Mouse (Mus musculus) gonadal fat pad, adult 2 months (tissue): Measurements from ENCODE around the gene 8030474K03Rik. TPM values are rescaled to one million over a fixed set of nuclear protein-coding genes. Genes with fewer than 3 reads are reported as not detected.
"Not testable (repeated sequence)": the region's sequence is repeated elsewhere in the genome, so short reads cannot be mapped to it uniquely, and the experiment has no call there.

Experiments
- DNase-seq: peaks from one replicate; pipeline ENCODE4 v3.0.0-alpha.2; 2012; ENCODE audit warnings: low read depth
- polyA plus RNA-seq: library from polyadenylated mRNA; depleted of rRNA; stranded (reverse); fragments of >200 nt; gene quantifications from 2 replicates; pipeline ENCODE4 v1.2.3, GENCODE M21; 2012; rRNA removed

The 8030474K03Rik gene
- polyA plus RNA-seq, result 0.07 TPM in 1 of 2 replicates, not detected in the other

DNA sequence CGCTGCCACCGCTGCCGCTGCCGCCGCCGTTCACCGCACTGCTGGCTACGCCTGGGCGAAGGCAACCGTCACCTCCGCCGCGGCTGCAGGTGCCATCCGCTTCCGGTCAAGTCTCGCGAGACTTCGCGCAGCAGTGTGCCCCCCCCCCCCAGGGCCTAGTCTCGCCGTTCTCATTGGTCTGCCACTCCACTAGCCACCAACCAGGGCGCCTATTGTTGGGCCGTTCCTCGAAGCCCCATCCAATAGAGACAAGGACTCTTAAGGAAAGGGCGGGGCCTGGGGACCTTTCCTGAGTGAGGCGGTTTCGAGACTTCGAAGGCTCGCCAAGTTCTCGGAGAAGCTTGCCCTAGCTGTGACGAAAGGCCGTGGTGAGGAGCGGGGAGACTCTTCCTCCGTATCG is at the start of gene 8030474K03Rik, which contains the start of gene Gm4779:
TSS of gene 8030474K03Rik (plus strand) at position 315 of the 400 bp plus-strand sequence.
TSS of gene Gm4779 (minus strand) at position 82 of the 400 bp plus-strand sequence.
- no peak for DNase-seq

DNA sequence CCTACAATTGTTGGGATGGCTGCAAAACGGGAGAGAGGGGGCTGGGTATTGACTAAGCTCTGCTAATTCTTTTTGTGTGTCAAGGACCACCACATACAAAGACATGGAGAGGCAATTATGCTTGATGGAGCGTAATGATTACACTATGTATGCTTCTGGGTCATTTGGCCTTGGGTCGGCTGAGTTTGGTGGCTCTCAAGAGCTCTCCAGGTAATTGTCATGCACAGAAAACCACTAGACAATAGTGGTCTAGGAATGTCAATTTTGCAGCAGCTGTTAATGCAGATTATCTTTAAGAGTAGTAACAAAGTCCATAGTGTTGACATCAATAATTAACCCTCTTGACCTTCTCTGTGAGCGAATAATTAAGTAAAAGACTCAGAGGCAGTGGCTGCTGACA is 44.3 kb upstream of the 8030474K03Rik start:
- no peak for DNase-seq

DNA sequence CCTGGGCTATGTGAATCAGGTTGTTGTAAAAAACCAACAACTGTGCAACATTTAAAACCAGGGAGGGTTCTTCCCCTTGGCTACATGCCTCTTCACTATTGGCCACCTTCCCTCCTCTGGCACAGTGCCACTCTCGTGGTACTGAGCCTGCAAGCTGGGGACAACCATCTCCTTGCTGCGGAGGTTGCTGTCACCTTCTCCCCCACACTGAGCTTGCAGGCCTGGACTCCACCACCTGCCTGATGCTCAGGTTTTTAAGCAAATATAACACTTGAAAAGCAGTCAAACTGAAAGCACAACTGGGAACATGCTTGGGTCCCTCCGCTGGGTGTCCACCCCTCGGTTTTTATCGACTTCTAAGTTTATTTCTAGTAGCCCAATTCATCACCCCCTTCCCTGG is 40.0 kb upstream of the 8030474K03Rik start:
- no peak for DNase-seq

DNA sequence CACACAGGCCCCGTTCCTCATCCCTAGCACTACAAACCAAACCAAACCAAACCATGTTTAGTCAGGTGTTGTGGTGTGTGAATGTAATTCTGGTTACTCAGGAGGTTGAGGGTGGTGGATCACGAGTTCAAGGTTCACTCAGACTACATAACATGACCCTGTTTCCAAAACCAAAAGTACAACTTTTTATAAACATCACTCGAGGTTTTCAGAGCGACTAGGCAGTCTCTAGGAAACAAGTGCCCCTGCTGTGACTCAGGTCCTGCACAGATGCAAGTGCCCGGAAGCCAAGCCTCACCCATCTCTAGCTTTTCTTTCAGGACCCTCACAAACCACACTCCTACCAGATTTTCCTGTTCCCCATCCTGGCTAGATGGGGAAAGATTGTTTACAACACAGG is 29.8 kb upstream of the 8030474K03Rik start:
- no peak for DNase-seq

DNA sequence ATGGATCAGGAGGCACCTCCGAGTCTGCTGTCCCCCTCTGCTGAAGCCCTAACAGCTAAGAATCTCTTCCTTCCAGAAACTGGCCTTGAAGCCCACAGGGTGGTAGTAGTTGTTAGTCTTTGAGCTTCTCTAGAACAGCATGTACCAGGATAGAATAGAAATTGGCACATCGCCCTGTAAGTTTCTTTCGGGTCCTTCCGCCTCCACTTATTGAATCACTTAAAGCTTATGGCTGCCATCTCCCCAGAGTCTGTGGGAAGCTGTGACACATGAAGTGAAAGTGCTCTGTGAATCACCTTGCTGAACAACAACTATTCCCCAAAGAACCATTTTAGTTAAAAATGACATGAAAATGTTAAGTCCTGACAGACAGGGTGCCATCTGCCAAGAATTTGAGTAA is 29.3 kb upstream of the 8030474K03Rik start:
- no peak for DNase-seq

DNA sequence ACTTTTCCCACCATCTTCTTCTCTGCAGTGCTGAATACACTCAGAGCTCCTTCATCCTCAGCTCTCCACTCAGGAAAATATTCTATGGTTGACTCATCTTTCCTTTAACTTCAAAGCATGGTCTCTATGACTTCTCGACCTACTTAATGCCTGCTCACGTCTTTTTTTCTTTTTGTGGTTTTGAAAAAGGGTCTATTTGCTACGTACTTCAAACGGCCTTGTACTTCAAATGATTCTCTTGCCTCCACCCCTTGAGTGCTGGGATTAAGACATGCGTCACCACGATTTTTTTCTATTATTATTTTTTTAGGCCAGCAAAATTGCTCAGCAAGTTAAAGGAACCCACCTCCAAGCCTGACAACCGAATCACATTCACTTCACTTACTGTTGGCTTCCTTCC is 27.2 kb upstream of the 8030474K03Rik start:
- no peak for DNase-seq

DNA sequence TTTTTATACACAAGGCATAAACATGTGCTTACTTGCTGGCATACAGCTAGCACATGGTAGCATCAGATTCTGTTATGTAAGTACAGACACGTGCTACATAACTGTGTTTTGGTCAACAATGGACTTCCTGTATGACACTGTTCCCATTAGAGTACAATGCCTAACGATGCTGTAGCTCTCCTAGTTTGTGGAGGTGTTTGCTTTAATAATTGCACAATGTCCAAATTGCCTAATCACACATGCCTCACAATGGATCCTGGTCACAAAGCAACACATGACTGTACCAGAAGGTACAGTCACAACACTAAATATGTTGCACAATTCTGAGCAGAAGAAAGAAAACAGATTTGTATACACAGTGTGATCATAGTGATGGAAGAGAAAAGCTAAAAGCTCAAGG is 25.0 kb upstream of the 8030474K03Rik start:
- DNase-seq, result no peak

DNA sequence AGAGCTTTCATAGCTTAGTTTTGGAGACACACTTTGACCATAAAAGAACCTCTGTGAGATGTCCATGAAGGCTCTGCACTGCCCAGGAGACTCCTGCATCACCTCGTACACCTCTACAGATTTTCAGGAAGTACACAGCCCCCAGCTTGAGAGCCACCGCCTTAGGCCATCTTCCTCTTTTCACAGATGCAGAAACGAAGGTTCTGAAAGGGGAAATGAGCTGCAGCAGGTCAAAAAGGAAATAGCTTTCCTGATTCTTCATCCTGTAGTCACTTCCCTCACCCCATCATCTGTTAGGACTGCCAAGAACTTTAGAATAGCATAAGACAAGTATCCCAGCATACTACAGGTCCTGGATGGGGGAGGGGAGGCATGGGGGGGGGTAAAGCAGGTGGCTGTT is 24.1 kb upstream of the 8030474K03Rik start:
- DNase-seq, result no peak

DNA sequence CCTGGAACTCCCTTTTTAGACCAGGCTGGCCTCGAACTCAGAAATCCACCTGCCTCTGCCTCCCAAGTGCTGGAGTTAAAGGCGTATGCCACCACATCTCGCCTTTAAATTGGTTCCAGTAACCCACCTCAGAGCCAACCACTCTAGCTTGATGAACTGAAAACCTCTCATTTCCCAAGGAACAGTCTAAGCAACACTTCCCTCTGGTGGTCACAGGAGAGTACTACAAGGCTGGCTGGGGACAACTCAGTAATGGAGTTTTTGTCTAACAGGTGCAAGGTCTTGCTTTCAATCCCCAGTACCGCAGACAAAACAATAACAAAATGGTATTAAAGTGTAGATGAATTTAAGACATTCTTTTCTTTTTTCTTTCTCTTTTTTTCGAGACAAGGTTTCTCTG is 22.4 kb upstream of the 8030474K03Rik start:
- no peak for DNase-seq

DNA sequence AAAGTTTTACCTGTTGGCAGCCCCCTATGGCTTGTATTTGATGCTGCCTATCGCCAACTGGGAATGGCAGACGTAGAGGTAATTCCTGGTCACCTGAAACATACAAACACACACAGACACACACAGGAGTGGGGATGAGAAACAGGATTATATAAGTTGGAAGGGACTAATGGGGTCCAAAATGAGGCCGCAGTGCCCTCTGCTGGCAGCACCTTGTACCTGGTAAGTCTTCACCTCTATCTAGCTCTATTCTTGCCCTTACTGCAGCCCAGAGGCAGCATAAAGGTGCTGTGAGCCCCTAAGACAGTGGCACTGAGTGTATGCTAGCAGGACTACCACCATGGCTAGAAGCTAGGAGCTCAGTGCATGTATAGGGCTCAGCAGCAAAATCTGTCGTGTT is 2.9 kb upstream of the 8030474K03Rik start:
- DNase-seq, result no peak

DNA sequence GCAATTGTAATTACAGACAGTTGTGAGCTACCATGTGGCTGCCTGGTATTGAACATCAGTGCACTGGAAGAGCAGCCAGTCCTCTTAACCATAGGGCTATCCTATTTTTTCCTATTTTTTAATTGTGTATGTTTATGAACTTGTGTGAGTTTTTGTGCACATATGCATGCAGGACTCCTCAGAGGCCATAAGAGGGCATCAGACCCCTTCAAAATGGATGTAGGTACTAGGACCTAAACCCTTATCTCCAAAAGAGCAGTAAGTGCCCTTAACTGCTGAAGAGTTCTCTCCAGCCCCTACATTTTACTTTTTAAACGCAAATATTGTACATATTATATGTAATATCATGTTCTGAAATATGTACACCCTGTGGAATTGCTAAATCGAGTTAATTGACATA is 11.1 kb downstream of the 8030474K03Rik start:
- DNase-seq, result no peak

DNA sequence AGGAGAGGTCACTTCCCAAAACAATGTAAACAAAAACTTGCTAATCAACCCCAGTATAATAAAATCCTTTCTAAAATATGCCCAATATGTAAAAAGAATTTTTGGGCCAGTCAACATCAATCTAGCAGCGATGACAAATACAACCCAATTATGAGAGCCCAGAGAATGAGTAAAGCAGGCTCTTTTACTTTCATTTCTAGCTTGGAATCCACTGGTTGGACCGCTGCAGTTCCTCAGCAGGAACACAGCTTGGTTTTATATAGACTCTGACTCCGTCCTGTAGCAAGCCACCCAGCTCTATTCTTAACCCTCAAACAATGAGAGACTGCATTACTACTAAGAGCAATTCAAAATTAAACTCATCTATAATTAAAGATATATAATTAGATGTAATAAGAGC is 17.3 kb downstream of the 8030474K03Rik start:
- no peak for DNase-seq

DNA sequence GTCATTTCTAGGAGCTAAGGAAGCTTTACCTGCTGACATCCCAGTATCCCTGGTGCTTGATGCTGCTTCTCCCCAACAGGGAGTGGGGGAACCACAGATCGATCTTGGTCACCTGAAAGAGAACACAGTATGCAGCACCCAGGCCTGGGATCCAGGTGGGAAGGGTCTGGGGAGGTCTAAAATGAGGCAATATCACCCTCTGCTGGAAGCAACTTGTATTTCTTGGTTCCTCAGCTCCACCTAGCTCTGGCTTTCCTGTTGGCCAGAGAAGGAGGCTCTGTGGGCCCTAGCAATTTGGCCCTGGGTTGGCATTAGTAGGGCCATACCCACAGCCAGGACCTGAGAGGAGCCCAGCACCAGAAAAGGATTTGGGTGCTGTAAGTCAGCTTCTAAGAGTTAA is 24.7 kb downstream of the 8030474K03Rik start:
- DNase-seq, result no peak

DNA sequence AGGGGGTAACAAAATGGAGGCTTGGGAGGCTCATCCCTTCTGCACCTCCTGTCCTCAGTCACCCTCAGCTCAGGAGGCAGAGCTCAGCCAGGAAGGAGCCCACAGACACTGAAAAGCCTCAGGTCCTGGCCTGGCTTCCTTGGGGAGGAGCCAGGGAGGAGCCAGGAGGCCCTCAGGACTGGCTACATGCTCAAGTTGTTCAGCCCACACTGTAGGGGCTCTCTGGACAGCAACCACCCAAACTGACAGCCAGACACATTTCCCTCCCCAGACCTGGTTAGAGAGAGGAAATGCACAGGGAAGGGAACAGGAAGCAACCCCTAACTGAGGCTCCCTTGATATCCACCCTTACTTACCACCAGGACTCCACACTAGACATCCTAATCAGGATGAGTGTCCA is 25.5 kb downstream of the 8030474K03Rik start:
- not testable (repeated sequence) for DNase-seq

DNA sequence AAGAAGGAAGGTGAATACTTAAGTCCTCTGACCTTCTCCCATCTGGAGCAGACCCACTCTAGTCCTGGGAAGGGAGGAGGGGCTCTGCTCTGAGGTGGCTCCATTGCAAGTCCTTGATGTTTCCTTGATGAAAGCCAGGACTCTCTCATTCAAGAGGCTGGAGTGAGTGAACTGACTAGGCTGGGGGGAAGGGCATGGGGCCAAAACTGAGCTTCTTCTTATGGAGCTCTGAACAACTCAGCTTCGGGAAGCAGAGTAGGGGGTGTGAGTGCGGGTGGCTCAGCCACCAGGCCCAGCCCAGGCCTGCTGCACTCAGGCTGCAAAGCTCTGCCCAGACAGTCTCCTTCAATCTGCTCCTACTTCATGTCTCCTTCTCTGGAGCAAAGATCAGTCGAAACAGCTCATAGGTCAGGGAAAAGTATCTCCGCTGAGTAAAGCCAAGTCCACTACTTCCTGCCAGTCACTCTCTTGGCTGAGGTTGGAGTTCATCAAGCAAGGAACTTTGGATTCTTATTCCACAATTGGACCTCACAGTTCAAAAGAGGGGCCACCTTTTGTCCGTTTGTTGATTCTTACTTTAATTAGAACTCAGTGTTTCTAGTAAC is 52.8 kb downstream of the 8030474K03Rik start:
- no peak for DNase-seq

Other genes starting within 250 kb of the 8030474K03Rik start
- gene Ogt, start 154.6 kb upstream of the 8030474K03Rik start, polyA plus RNA-seq, result 123 and 125 TPM in 2 replicates
- 2.4 and 2.8 TPM in 2 replicates for gene Cxcr3, start 60.4 kb upstream of the 8030474K03Rik start, polyA plus RNA-seq
- 0.32 TPM in 1 of 2 replicates, not detected in the other for gene Gm4779, start 233 bp upstream of the 8030474K03Rik start, polyA plus RNA-seq
- 2.9 and 4.0 TPM in 2 replicates for gene Nhsl2, start 54.7 kb downstream of the 8030474K03Rik start, polyA plus RNA-seq